Mouse (Mus musculus): ENCODE measurements at regions not wholly inside any gene's neighbourhood (a gene's known extent, or its start where the extent isn't known, plus 50 kb on each side); places are given as distances from the start of the nearest gene placed in this dataset.

DNA sequence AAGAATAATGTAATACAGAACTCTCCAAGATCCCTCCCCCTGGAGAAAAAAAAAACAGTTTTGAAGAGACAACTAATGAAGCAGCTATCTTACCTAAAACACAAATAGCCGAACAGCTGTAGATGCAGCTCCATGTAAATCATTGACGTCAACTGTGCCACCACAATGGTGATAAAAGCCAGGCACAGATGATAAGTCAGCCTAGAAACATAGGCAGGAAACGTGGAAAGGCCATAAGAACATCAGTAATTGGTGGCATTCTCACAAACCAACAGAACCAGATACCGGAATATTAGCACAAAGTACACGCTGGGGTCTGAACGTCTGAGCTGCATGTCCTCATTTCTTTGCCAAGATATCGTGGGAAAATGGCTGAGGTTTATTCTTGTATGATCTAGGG, 51.2 kb upstream of the Gm45716 start:
- WGBS = 56% methylated on average over 7 of the region's 7 CpGs

More for the DNA sequence above, 51.2 kb upstream of the Gm45716 start:
- DNase-seq (ENCODE audit: low spot score) (no peak), ATAC-seq (ENCODE audit: insufficient read depth, low read depth) (no peak)
- Histone ChIP-seq H3K27ac (ENCODE audit: low read depth) (no peak overlapping the region), H3K27me3 (ENCODE audit: control insufficient read depth, insufficient read depth, low read length) (no peaks in the 10 kb centered on the region), H3K9ac (replicated peaks; ENCODE audit: low read depth, low read length) (no peak overlapping the region), H3K36me3 (replicated peaks; ENCODE audit: control insufficient read depth, insufficient read depth, low read length) (no peaks in the 10 kb centered on the region), H3K4me1 (ENCODE audit: control insufficient read depth, insufficient read depth) (peaks cover 16% of the 10 kb centered on the region; the same call in 1 of the 2 replicates), H3K4me3 (ENCODE audit: low read depth, low read length) (no peak overlapping the region), H3K4me2 (ENCODE audit: low read depth, low read length) (no peak overlapping the region), H3K9me3 (replicated peaks; ENCODE audit: control insufficient read depth, low read length) (0 out of 2 replicates have a peak, but pooled peaks cover 4% of the 10 kb centered on the region)
- TF ChIP-seq CTCF (IDR thresholded peaks at IDR 0.05; ENCODE audit: low read depth) (no peak), EP300 (IDR thresholded peaks at IDR 0.05; ENCODE audit: low read depth) (no peak)

Data from heart, postnatal 0 days (tissue).